Mouse (Mus musculus) kidney, embryonic 15.5 days (tissue): ENCODE data around the gene Gtf2b. TPM values are rescaled to one million over a fixed set of nuclear protein-coding genes. Genes with fewer than 3 reads are reported as not detected.

Experiments used
- ATAC-seq: fragments of 200-750 bp; cut with Nextera tagmentation; replicated peaks from 2 replicates; pipeline ENCODE4 v1.8.0; 2017; ENCODE audit warnings: moderate TSS enrichment; ENCODE audit not compliant: low FRiP score
- H3K27ac ChIP-seq: fragments of 300-500 bp; sonication (generic); 2 replicates; pipeline ENCODE4 v1.5.1; 2015; ENCODE audit warnings: mild to moderate bottlenecking, inconsistent platforms
- H3K27me3 ChIP-seq: fragments of 300-500 bp; sonication (generic); 2 replicates; pipeline ENCODE4 v1.6.1; 2015; ENCODE audit warnings: inconsistent platforms
- H3K36me3 ChIP-seq: fragments of 300-500 bp; sonication (generic); 2 replicates; pipeline ENCODE4 v1.6.1; 2015; ENCODE audit warnings: inconsistent platforms
- H3K4me1 ChIP-seq: fragments of 300-500 bp; sonication (generic); 2 replicates; pipeline ENCODE4 v1.6.1; 2015; ENCODE audit warnings: inconsistent platforms
- H3K4me2 ChIP-seq: fragments of 300-500 bp; sonication (generic); 2 replicates; pipeline ENCODE4 v1.6.1; 2015; ENCODE audit warnings: moderate library complexity, mild to moderate bottlenecking, inconsistent platforms
- H3K4me3 ChIP-seq: fragments of 300-500 bp; sonication (generic); replicated peaks from 2 replicates; pipeline ENCODE4 v1.5.1; 2015; ENCODE audit warnings: mild to moderate bottlenecking, inconsistent platforms
- H3K9ac ChIP-seq: fragments of 300-500 bp; sonication (generic); 2 replicates; pipeline ENCODE4 v1.6.1; 2015; ENCODE audit warnings: mild to moderate bottlenecking, inconsistent platforms
- H3K9me3 ChIP-seq: fragments of 300-500 bp; sonication (generic); replicated peaks from 2 replicates; pipeline ENCODE4 v1.6.1; 2016; ENCODE audit warnings: inconsistent platforms
- WGBS: fragments of 180-500 bp; shearing (Covaris S2); methylation state at CpG from one replicate; pipeline ENCODE4 v1.1.7; 2015; ENCODE audit warnings: mixed read lengths; 5-methylcytosine and 5-hydroxymethylcytosine counted together
- polyA plus RNA-seq: library from polyadenylated mRNA; unstranded; fragments of >200 nt; fragmentation: Nextera tagmentation; extraction: Ambion mirVana; gene quantifications from 2 replicates; pipeline ENCODE4 v1.2.1, GENCODE M21; 2015

Gene Gtf2b
- 77.2 and 79.6 TPM in 2 replicates for polyA plus RNA-seq

DNA sequence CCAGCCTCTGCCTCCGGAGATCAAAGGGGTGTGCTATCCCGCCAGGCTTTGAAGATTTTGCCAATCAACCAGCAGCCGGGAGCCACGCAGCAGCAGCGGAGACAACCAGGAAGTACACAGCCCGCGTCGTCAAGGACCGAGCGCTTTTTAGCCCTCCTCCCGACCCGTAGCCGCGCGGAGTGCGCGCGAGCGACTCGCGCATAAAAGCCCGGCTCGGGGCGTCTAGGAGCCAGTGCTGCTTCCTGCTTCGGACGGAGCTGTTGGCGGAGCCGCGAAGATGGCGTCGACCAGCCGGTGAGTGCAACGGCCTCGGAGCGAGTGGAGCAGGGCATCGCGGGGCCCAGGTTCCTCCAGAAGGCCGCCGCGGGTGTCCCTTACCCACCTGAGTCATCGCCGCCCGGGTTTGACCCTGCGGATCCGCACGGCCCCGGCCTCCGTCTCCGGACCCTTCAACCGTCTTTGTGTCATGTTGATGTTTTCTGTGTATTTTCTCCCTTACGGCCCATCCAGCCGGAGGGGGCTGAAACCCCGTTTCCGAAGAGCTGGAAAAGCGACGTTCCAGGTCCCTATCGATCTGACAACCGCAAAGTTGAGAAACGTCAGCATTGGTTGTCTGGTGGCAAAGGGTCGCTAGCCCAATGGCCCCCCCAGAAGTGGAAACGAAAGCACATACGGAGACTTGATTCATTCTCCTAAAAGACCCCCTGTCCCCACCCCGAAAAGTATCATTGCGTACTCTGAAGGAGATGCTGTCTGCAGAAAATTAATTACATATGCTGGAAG lies at the start of gene Gtf2b:
TSS of gene Gtf2b (plus strand) at position 51 of the 783 bp plus-strand sequence.
- peak within 1 kb of the TSS; percentile 85 for H3K4me3 ChIP-seq

DNA sequence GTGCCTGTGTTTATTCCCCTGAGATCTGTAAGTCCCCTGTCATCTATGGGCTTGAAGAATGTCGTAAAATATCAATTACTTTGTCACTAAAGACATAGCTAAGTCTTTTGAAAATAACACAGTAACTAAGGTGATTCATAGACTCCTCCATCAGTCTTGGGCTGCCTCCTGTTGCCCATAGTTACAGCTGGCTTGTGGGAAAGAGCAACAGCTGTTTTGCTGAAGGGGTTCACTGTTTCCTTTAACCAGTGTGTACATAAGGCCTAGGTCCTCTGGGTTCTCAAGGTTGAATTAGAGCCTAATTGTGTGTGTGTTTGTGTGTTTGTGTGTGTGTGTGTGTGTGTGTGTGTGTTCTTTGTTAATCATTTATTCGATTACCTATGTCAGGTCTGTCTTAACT lies 39.4 kb upstream of the Gtf2b start:
- no peak overlapping the region for H3K9ac ChIP-seq
- 49% methylated on average over 2 of the region's 2 CpGs for WGBS

More for the DNA sequence above, at the start of gene Gtf2b:
- H3K36me3 ChIP-seq, result no peaks in the 10 kb centered on the region
- H3K9me3 ChIP-seq, result no peaks in the 10 kb centered on the region
- peaks cover 12% of the 10 kb centered on the region for H3K4me1 ChIP-seq
- peak; percentile 99 for ATAC-seq
- WGBS, result under 1% methylated on average over 64 of the region's 64 CpGs
- peak within 1 kb of the TSS; percentile 85 for H3K27ac ChIP-seq
- H3K27me3 ChIP-seq, result no peaks in the 10 kb centered on the region
- peak within 1 kb of the TSS; percentile 77 for H3K4me2 ChIP-seq
- peak within 1 kb of the TSS; percentile 88 for H3K9ac ChIP-seq

DNA sequence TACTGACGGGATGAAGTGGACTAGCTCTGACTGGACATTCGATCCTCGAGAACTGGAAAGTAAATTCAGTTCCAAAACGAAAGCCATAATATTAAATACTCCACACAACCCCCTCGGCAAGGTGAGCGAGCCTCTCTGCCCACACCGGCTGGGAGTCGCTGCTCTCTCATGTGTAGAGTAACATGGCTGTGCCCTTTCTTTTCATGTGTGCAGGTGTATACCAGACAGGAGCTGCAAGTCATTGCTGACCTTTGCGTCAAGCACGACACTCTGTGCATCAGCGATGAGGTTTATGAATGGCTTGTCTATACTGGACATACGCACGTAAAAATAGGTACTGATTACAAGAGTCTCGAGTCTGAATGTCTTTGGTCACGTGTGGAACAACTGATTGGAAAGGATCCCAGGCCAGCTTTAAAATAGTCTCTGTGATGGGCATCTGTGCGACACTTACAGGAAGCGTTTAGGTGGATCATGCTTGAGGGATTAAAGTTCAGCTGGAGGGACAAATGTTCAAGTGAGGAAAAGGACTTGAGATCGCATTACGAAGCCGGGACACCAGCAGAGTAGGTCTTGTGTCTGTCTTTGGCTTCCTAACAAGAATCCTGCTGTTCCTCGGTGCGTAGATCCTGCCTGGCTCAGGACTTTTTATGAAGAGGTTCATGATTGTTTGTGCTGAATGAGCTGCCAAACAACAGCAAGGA lies 38.7 kb upstream of the Gtf2b start:
- Histone ChIP-seq H3K4me2 (no peak overlapping the region), H3K4me3 (no peak overlapping the region), H3K9me3 (no peaks in the 10 kb centered on the region), H3K27me3 (no peaks in the 10 kb centered on the region), H3K36me3 (peaks cover 14% of the 10 kb centered on the region; the same call in 1 of the 2 replicates), H3K4me1 (0 out of 2 replicates have a peak, but pooled peaks cover 3% of the 10 kb centered on the region), H3K27ac (no peak overlapping the region), H3K9ac (no peak overlapping the region)
- peak; percentile 60; the same call in 1 of the 2 replicates for ATAC-seq
- 52% methylated on average over 22 of the region's 22 CpGs for WGBS

More for the DNA sequence above, 39.4 kb upstream of the Gtf2b start:
- Histone ChIP-seq H3K27me3 (no peaks in the 10 kb centered on the region), H3K4me3 (no peak overlapping the region), H3K36me3 (peaks cover 20% of the 10 kb centered on the region; the same call in 1 of the 2 replicates), H3K4me2 (no peak overlapping the region), H3K4me1 (0 out of 2 replicates have a peak, but pooled peaks cover 3% of the 10 kb centered on the region), H3K9me3 (no peaks in the 10 kb centered on the region), H3K27ac (no peak overlapping the region)
- ATAC-seq, result no peak

DNA sequence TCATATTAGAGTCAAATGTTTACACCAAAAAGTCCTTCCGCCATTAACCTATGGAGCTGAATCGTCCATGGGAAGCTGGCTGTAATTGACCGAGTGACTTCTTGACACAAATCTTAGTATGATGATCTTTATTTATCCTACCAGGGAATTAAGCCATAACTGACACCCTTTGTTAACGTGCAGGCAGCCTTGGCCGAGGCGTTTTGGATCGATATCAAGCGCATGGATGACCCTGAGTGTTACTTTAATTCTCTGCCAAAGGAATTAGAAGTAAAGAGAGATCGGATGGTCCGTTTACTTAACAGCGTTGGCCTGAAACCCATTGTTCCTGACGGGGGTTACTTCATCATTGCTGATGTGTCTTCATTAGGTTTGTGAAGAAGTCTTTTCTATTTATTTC lies 30.6 kb upstream of the Gtf2b start:
- no peak for ATAC-seq
- no peak overlapping the region for H3K4me2 ChIP-seq
- WGBS, result 78% methylated on average over 12 of the region's 12 CpGs

DNA sequence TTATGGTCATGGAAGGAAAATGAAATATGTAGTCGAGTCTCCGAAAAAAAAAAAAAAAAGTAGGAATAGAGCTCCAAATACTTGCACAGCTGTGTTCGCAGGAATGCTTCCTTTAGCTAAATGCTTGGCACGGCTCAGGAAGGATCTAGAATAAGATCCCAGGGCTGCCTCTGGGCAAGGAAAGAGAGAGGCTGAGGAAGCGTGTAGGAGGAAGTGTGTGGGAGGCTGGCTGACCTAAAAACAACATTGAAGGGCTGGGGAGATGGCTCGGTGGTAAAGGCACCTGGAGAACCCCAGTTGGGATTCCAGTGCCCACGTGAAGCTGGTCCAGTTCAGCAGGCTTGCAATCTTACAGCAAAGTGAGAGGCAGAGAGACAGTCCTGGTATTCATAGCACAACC lies 23.9 kb upstream of the Gtf2b start:
- 57% methylated on average over 7 of the region's 7 CpGs for WGBS
- H3K9me3 ChIP-seq, result no peaks in the 10 kb centered on the region
- H3K9ac ChIP-seq, result no peak overlapping the region
- H3K27me3 ChIP-seq, result no peaks in the 10 kb centered on the region
- H3K4me1 ChIP-seq, result no peaks in the 10 kb centered on the region
- H3K4me3 ChIP-seq, result no peak overlapping the region
- no peak overlapping the region for H3K4me2 ChIP-seq
- ATAC-seq, result no peak
- no peak overlapping the region for H3K27ac ChIP-seq
- H3K36me3 ChIP-seq, result 0 out of 2 replicates have a peak, but pooled peaks cover 4% of the 10 kb centered on the region

More for the DNA sequence above, 30.6 kb upstream of the Gtf2b start:
- Histone ChIP-seq H3K9ac (no peak overlapping the region), H3K9me3 (no peaks in the 10 kb centered on the region), H3K4me1 (no peaks in the 10 kb centered on the region), H3K27ac (no peak overlapping the region), H3K36me3 (0 out of 2 replicates have a peak, but pooled peaks cover 4% of the 10 kb centered on the region), H3K27me3 (no peaks in the 10 kb centered on the region), H3K4me3 (no peak overlapping the region)

DNA sequence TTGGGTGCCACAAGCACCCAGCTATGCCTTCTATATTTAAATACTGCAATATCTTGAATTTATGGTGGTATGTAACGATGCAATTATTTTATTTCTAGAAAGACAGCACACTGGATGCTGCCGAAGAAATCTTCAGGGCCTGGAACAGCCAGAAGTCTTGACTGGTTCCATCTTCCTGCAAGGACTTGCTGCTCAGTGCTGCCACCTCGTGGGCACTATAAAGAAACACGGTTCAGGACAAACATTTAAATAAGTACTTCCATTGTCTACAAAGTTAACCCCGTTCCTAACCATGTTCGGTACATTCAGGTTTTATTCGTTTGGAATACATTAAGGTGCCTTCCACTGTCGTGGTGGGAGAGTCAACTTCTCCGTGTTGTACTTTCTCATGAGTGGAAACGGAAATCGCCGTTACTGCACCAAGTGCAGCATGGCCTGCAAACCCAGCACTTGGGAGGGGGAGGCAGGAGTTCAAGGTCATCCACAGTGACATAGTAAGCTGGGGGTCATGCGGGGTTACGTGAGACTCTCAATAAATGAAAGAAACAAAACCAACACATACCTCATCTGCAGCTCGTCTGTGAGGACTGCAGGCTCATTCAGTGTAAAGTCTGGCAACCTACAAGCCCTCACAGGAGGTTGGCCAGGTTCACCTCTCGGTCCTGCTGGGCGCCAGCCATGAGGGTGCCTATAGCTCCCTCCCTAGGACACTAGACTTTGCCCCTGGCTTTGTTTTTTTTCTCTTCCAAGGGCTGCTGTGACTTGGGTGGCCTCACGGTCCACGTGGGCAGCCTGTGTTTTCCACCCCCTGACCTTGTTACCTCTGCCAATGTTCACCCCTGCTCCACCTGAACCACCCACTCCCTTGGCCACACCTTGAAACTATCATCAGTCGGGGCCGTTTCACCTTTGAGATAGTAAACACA lies 20.6 kb upstream of the Gtf2b start:
- H3K4me3 ChIP-seq, result no peak overlapping the region
- no peak overlapping the region for H3K4me2 ChIP-seq
- no peaks in the 10 kb centered on the region for H3K9me3 ChIP-seq
- 63% methylated on average over 21 of the region's 21 CpGs for whole genome bisulfite sequencing
- H3K4me1 ChIP-seq, result no peaks in the 10 kb centered on the region
- no peaks in the 10 kb centered on the region for H3K27me3 ChIP-seq
- no peaks in the 10 kb centered on the region for H3K36me3 ChIP-seq
- peak; percentile 30; the same call in 1 of the 2 replicates for ATAC-seq
- no peak overlapping the region for H3K9ac ChIP-seq
- no peak overlapping the region for H3K27ac ChIP-seq

DNA sequence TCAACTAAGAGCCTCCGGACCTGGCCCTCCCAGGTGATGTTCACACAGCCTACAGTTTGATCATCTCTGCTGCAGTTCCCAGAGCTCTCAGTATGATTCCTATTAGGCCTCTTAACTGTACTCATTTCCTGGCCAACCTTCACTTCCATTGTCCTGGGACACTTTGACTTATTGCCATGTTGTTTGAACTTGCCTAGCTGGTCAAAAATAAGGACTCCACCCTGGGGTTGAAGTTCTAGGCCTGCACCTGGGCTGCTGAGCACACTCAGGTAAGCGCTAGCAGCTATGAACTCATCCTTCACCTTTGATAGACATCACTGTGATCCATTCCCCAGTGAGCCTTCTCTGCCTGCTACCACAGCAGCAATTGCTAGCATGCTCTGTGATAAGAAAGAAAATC lies 19.8 kb upstream of the Gtf2b start:
- ATAC-seq, result no peak
- H3K27me3 ChIP-seq, result no peaks in the 10 kb centered on the region
- H3K4me3 ChIP-seq, result no peak overlapping the region
- no peaks in the 10 kb centered on the region for H3K36me3 ChIP-seq
- H3K4me1 ChIP-seq, result no peaks in the 10 kb centered on the region
- H3K9me3 ChIP-seq, result no peaks in the 10 kb centered on the region
- no peak overlapping the region for H3K4me2 ChIP-seq
- H3K9ac ChIP-seq, result no peak overlapping the region
- no peak overlapping the region for H3K27ac ChIP-seq
- WGBS, result 94% methylated on average over 2 of the region's 2 CpGs

DNA sequence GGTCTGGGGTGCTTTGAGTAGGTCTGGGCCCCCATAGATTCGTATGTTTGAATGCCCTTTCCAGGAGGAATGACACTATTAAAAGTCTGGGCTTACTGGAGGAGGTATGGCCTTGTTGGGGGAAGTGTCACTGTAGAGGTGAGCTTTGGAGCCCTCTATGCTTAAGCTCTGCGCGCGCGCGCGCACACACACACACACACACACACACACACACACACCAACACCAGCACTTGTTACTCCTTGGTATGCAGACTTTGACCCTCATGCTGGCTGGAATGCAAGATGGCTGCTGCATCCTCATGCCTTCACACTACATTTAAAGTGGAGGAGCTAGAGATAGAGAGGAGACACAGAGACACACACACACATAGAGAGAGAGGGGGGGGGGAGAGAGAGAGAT lies 17.2 kb upstream of the Gtf2b start:
- H3K9me3 ChIP-seq, result no peaks in the 10 kb centered on the region
- ATAC-seq, result no peak
- WGBS, result 93% methylated on average over 7 of the region's 7 CpGs
- H3K4me2 ChIP-seq, result no peak overlapping the region
- no peak overlapping the region for H3K27ac ChIP-seq
- no peaks in the 10 kb centered on the region for H3K27me3 ChIP-seq
- H3K36me3 ChIP-seq, result no peaks in the 10 kb centered on the region
- H3K4me1 ChIP-seq, result no peaks in the 10 kb centered on the region
- no peak overlapping the region for H3K4me3 ChIP-seq
- H3K9ac ChIP-seq, result no peak overlapping the region

DNA sequence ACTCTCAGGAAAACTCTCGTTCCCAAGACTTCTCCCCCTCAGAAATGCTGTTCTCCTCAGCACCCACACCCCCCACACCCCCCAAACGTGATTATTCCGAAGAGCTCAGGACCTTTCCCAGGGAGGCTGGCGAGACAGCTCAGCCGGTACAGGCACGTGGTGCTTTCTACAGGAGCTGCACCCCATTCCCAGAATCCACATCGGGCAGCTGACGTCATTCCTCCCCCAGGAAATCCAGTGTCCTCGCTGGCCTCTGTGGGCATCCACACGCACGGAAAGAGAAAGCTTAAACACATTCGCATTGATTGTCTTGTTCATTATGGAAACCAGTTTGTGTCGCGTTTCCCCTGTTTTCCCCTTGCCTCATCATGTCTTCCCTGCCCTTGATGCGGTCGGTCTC lies 15.7 kb upstream of the Gtf2b start:
- Histone ChIP-seq H3K4me2 (no peak overlapping the region), H3K9ac (no peak overlapping the region), H3K9me3 (no peaks in the 10 kb centered on the region), H3K27ac (no peak overlapping the region), H3K36me3 (no peaks in the 10 kb centered on the region), H3K27me3 (no peaks in the 10 kb centered on the region), H3K4me1 (no peaks in the 10 kb centered on the region), H3K4me3 (no peak overlapping the region)
- ATAC-seq, result no peak
- 86% methylated on average over 16 of the region's 16 CpGs for WGBS

DNA sequence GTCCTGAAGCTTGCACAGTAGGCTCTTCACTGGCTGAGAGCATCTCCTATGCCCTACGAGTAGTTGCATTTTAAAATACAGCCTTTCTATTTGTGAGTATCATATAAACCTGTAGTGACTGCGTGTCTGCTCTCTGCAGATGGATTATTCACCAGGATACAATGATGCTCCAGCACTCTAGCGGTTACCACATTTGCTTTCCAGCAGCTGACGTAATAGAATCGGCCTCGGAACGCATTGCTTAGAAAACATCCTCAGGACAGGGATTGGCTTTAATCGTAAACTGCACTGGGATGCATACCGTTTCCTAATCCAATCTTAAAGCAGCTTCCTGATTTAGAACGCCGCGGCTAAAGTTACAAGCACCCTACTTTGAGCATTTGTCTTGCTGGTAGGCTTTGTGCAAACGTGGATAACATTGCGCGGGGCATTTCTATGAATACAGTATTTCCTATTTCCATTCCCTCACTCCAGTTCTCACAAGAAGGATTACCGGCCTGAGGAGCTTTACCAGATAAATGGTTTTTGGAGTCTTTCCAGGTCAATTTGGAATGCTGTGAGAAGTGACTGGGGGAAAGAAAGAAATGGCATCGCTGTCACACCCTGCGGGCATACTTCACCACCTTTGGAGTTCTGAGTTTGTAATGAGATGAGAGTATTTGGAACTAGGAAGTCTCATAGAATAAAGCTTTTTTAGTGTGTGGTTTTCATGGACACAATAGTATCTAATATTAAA lies 9.5 kb upstream of the Gtf2b start:
- Histone ChIP-seq H3K4me2 (no peak overlapping the region), H3K4me3 (no peak overlapping the region), H3K27me3 (no peaks in the 10 kb centered on the region), H3K9me3 (no peaks in the 10 kb centered on the region), H3K9ac (no peak overlapping the region), H3K36me3 (no peaks in the 10 kb centered on the region), H3K27ac (no peak overlapping the region), H3K4me1 (no peaks in the 10 kb centered on the region)
- WGBS, result 85% methylated on average over 18 of the region's 18 CpGs
- no peak for ATAC-seq

DNA sequence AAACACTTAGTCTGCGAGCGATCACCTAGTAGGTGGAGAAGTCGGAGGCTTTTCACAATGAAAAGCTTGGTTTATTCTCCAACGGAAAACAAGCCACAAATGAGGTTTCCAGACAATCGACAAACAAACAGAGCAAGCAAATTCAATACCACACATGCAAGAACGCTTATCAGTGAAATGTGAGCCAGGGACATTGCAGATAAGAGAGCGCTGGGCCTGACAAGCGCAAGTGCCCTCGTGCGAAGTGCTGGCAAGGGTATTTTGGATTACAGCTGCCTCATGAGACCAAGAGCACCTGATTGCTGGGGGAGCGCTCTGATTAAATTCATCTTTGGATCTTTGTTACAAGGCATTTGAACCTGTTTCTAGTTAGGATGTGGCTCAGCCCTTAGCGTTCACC lies 7.0 kb upstream of the Gtf2b start:
- Histone ChIP-seq H3K36me3 (no peaks in the 10 kb centered on the region), H3K4me1 (no peaks in the 10 kb centered on the region), H3K27ac (no peak overlapping the region), H3K9ac (no peak overlapping the region), H3K4me3 (no peak overlapping the region), H3K4me2 (no peak overlapping the region), H3K27me3 (no peaks in the 10 kb centered on the region), H3K9me3 (no peaks in the 10 kb centered on the region)
- no peak for ATAC-seq
- WGBS, result 69% methylated on average over 12 of the region's 12 CpGs
